Mouse (Mus musculus) bone marrow macrophage, adult 2 months (primary cell): ENCODE results near the gene Xpnpep2.

Experiments
- CTCF ChIP-seq: IDR thresholded peaks from 2 replicates; pipeline ENCODE4 v1.5.1; 2012; ENCODE audit warnings: low read depth, mild to moderate bottlenecking, low read length, moderate library complexity
- POLR2A ChIP-seq: IDR thresholded peaks from 2 replicates; pipeline ENCODE4 v1.6.1; 2012; ENCODE audit warnings: mild to moderate bottlenecking, low read depth, low read length, borderline replicate concordance

- no peak for TF ChIP-seq CTCF
- TF ChIP-seq POLR2A: no peak
These were observed 37.7 kb downstream of the Xpnpep2 start, which contains the start of gene Sash3 for GRCm38 (mm10) chrX:48146262-48146661.
